Mouse (Mus musculus) ovary, postnatal 10 days (tissue): ENCODE data around the gene Zbtb16.

Experiments
- DNase-seq: peaks from one replicate; pipeline ENCODE4 v3.0.0; 2022; ENCODE audit warnings: low spot score

Gene Zbtb16

DNA sequence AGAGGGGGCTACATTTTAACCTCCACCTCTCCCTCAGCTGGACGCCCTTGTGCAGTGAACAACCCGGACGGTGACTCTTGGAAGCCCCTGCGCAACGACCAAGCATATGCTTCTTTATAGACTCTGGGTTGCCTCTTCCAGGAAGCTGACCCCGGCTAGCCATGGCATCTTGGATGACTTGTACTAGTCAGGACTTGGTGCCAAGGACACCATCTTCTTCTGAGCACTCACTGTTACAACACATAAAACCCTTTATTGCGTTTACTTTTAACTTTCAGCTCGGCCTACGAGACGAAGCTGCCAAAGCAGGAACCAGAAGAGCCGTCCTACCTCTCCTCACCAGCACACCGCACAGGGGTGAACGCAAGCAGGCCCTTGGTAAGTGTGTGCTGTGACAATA, 165.9 kb downstream of the Zbtb16 start:
- DNase-seq = no peak

DNA sequence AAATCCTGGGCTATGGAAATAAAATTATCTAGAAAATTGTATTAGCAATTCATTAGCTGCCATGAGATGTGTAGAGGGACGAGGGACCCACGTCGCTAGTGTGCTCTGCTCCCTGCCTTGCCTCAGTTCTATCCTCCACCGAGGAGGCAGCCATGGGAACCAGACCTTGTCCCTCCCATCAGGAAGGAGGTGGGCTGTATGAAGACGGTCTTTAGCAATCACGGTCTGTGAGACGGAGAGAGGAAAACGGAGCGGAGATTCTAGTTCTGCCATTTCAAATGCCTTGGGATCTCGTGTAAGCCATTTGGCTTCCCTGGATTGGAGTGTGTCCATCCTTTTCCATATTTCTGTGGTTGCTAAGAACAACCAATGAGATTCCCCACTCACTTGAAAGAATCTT, 166.3 kb downstream of the Zbtb16 start:
- no peak for DNase-seq

DNA sequence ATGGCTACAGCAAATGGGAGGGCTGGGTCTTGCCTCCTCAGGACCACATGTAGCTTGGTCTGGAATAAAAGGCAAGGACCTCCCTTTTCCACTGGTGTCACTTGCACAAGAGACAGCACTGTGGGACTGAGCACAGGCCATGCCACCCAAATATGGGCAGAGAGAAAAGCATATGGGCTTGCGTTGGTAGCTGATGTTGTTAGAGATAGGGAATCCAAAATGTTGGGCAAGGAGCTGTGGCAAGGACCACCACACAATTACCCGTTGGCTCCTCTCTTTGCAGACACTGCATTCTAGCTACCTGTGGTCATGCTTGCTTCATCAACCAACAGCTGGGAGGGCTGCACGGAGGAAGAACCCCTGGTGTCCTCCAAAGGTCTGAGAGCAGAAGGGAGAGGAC, 169.3 kb downstream of the Zbtb16 start:
- DNase-seq = no peak

- DNase-seq = no peak
Observed at GRCm38 (mm10) chr9:48663052-48663433, 173.0 kb downstream of the Zbtb16 start.

DNA sequence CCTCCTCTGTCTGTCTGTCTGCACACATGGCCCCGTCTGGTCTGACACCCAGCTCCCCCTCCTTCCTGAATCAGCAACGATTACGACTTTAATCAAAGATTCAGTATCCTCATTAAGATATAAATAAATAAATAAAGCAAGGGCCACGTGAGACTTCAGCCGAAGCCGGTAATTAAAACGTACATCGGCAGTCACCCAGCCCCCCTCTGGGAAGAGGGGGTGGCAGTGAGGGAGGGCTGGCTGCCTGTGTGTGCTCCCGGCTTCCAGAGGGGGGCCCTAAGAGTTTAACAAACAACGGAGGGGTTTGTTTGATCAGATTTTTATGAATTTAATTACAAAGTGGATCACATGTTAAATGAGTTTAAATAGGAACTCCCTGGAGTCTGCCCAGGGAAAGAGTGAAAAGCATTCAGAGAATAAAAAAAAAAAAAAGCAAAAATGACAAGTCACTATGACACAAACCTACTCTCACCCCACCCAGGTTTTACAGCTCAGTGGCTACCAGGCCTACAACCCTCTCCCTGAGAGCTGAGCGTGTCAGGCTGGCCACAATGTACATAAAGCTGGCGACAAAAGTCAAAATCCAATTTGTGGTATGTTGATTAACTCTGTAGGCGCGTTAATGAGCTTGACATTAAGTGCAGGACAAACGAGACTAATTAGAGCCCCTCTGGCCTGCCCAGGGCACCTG, 173.5 kb downstream of the Zbtb16 start:
- no peak for DNase-seq

DNA sequence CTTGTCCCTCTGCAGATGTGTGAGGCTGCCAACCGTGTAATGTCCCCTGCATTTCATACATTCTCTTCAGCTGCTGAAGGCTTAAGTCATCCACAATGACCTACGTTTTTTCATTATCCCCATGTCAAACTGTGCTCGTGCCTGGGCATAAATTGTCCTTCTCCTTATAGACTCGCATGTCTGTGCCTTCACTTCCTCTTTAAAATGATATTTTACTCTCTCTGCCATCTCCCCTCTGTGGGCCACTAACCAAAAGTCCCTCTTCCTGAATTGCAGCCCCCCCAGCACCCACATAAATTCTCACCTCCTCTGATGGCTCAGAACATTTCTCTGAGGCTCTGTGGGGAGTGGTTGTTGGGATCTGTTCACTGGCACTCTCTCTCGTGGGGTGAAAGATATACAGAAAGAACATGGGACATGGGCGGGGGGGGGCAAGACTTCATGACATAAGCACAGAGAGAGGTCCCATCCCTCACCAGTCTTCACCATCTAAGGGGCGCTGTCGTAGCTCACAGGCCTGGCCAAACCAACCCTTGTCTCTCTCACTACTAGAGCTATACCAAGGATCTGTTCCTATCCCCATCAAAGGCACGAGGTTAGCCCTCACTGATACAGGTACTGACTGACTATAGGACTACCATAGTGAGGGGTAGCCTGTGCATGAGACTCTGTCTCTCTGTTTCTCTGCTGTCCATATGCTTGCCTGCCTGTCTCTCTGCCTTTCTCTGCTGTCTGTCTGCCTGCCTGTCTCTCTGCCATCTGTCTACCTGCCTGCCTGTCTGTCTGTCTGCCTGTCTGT, 174.6 kb downstream of the Zbtb16 start:
- DNase-seq = no peak

- DNase-seq = no peak
Observed at GRCm38 (mm10) chr9:48655525-48656169, 180.4 kb downstream of the Zbtb16 start.

DNA sequence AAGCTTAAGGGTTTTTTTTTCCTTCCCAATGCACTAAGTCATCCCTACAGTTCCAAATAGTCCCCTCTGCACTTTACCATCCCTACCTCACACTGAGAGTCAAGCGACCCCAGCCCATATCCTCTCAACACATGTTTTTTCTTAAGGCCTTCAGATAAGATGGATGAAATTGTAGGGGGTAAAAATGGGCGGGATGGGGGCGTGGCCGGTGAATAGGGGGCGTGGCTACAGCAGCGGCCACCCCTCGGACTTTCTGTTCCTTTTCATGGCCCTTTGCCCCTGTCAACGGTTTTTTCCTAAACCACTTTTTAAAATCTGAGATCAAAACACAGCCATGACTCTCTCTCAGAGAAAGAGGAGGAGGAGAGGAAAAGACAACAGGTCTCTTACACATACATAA, 181.3 kb downstream of the Zbtb16 start:
- no peak for DNase-seq

- no peak for DNase-seq
Observed at GRCm38 (mm10) chr9:48653399-48654070, 182.5 kb downstream of the Zbtb16 start.

- DNase-seq = no peak
Observed at GRCm38 (mm10) chr9:48652026-48652425, 184.0 kb downstream of the Zbtb16 start.

- no peak for DNase-seq
Observed at GRCm38 (mm10) chr9:48650846-48651245, 185.2 kb downstream of the Zbtb16 start.

GRCm38 (mm10) chr9:48649851-48650685, 186.0 kb downstream of the Zbtb16 start:
- DNase-seq = no peak

DNA sequence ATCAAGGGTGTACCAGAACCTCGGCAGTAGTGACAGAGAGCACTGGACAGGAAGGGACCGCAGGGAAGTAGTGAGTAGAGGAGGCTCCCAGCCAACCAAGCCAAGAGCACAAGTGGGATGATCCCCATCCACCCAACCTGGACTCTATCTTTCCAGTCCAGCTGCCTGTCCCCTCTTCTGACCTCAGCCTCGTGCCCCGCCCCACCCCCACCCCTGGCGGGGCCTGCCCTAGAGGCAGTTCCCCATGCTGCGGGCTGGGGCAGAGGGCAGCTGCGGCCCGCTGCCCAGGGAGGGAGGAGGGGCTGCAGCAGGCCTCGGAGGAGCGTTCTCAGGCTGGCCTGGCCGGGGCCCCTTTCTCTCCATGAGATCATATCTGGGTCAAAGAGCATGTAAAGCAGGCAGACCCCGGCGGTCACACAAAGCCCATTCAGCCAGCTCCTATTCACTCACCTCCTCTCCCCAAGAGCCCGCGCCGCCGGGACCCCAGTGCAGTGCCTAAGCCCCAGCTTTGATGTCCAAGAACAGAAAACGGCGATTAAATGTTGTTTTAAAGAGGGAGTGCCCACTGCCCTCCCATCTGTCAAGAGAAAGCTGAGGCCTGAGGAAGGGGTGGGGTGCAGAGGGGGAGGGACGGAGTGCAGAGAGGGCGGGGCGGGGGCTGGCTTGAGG, 186.8 kb downstream of the Zbtb16 start:
- DNase-seq = no peak

GRCm38 (mm10) chr9:48648285-48649097, 187.5 kb downstream of the Zbtb16 start:
- DNase-seq = no peak

DNA sequence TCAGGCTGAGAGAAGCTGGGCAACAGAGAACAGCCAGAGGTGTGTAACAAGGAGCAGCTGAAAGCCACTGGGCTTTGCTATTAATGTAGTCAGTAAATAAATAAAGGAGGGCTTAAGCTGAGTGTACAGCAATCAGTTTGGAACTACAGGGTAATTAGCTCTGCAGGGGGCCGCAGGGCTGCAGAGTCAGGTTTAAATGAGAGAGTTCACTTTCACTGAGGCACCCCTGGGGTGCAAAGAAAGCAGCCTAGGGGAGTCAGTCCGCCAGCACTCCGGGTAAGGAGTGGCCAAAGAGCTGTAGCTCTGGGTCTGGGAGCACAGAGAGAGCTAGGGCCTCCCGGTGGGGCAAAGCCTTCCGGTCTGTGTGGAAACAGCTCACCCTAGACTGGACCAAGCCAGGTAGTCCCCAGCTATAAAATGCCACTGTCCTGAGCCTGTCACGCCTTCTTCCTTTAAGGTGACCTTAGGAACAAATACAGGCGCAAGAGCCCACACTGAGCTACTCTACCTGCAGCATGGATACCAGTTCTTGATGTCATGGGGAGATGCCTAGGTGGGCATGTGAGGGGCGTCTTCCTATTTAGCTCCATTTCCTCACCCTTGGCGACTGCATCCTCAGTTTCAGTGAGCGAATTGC, 188.3 kb downstream of the Zbtb16 start:
- DNase-seq = no peak

GRCm38 (mm10) chr9:48646781-48647647, 189.0 kb downstream of the Zbtb16 start:
- no peak for DNase-seq

DNA sequence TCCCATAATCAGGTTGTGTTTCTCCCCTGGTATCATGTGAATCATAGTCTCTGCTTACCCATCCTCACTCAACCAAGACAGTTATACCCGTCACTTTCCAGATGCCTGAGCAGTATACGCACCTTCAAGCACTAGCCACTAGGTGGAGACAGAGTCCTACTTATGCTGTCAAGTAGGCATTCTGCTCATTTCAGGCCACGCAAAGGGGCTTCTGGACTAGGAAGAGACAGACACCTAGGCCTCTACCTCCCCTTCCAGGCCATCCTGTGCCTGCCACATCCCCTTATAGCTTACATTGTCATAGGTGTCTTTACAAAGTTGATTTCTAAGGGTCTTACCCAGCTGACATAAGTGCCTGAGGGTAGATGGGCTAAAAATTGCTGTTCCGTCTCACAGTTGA, 189.8 kb downstream of the Zbtb16 start:
- DNase-seq = peak; percentile 38

DNA sequence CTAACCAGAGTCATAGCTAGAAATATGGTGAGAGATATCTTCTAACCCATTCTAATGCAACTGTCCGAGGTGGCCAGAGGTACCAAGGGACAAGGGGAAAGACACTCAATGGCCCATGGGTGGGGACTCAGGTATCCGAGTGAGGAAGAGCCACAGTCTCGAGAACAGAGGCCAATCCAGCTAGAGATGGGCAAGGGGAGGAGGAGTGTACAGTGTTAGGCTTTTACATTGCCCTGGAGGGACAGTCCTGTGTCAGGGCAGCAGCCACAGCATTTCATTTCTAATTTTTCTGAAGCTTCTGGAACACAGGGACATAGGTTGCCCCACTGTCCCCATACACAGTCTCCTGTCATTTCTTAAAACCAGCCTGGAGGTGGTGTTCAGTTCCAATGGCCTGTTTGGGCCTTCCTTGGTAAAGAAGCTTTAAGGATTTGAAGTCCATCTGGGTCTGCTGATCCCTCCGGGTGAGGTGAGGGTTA, 190.3 kb downstream of the Zbtb16 start:
- DNase-seq = no peak
